Mouse (Mus musculus) ES-Bruce4 (cell line): ENCODE measurements at regions not wholly inside any gene's neighbourhood (a gene's known extent, or its start where the extent isn't known, plus 50 kb on each side); places are given as distances from the start of the nearest gene placed in this dataset.

Experiments used
- H3K27ac ChIP-seq: 2 replicates; pipeline ENCODE4 v1.5.1; 2012; ENCODE audit warnings: low read length, inconsistent platforms; ENCODE audit not compliant: insufficient read depth
- H3K27me3 ChIP-seq: 2 replicates; pipeline ENCODE4 v1.6.1; 2012; ENCODE audit warnings: mild to moderate bottlenecking, low read length, inconsistent platforms; ENCODE audit not compliant: control insufficient read depth, poor library complexity, insufficient read depth, severe bottlenecking
- H3K36me3 ChIP-seq: 2 replicates; pipeline ENCODE4 v1.6.1; 2012; ENCODE audit warnings: inconsistent platforms, mild to moderate bottlenecking, low read length, moderate library complexity; ENCODE audit not compliant: control insufficient read depth, poor library complexity, insufficient read depth, severe bottlenecking
- H3K4me1 ChIP-seq: one replicate; pipeline ENCODE4 v1.8.1; 2011; ENCODE audit warnings: low read length; ENCODE audit not compliant: control insufficient read depth, insufficient read depth
- H3K4me3 ChIP-seq: 2 replicates; pipeline ENCODE4 v1.5.1; 2011; ENCODE audit warnings: low read depth, mild to moderate bottlenecking, low read length
- H3K9ac ChIP-seq: 2 replicates; pipeline ENCODE4 v1.6.1; 2012; ENCODE audit warnings: low read depth, mild to moderate bottlenecking, inconsistent platforms; ENCODE audit not compliant: poor library complexity, severe bottlenecking
- H3K9me3 ChIP-seq: replicated peaks from 2 replicates; pipeline ENCODE4 v1.6.1; 2012; ENCODE audit warnings: mild to moderate bottlenecking, low read length, inconsistent platforms; ENCODE audit not compliant: control insufficient read depth, poor library complexity, insufficient read depth, severe bottlenecking
- CTCF ChIP-seq: IDR thresholded peaks from one replicate; pipeline ENCODE4 v1.8.1; 2011; ENCODE audit warnings: low read depth, low read length
- EP300 ChIP-seq: IDR thresholded peaks from 2 replicates; pipeline ENCODE4 v1.6.1; 2011; ENCODE audit warnings: low read depth, low read length; ENCODE audit not compliant: insufficient read depth
- POLR2A ChIP-seq: IDR thresholded peaks from one replicate; pipeline ENCODE4 v1.8.1; 2011; ENCODE audit warnings: low read length; ENCODE audit not compliant: insufficient read depth

DNA sequence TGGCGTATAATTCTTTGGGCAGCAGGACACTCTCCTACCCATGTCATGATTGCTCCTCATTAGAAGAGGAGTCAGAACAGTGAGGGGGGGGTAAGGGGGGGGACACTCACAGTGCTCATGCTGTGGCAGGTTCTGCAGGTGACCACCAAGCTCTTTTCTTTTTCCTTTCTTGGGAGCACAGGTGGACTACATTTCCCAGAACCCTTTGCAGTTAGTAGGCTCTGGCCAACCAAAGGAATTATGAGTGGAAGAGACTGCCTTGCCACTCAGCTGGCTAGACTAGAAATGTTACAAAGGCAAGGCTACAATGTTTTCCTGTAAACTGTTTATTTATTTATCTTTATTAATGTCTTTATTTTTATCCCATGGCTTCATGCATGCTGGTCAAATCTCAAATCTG lies 53.6 kb upstream of the Ifnlr1 start:
- Histone ChIP-seq H3K36me3 (no peaks in the 10 kb centered on the region), H3K27me3 (no peaks in the 10 kb centered on the region), H3K9me3 (no peaks in the 10 kb centered on the region), H3K27ac (no peak overlapping the region), H3K9ac (no peak overlapping the region), H3K4me1 (no peaks in the 10 kb centered on the region), H3K4me3 (no peak overlapping the region)
- no peak for TF ChIP-seq EP300
- no peak for TF ChIP-seq POLR2A
- no peak for TF ChIP-seq CTCF

DNA sequence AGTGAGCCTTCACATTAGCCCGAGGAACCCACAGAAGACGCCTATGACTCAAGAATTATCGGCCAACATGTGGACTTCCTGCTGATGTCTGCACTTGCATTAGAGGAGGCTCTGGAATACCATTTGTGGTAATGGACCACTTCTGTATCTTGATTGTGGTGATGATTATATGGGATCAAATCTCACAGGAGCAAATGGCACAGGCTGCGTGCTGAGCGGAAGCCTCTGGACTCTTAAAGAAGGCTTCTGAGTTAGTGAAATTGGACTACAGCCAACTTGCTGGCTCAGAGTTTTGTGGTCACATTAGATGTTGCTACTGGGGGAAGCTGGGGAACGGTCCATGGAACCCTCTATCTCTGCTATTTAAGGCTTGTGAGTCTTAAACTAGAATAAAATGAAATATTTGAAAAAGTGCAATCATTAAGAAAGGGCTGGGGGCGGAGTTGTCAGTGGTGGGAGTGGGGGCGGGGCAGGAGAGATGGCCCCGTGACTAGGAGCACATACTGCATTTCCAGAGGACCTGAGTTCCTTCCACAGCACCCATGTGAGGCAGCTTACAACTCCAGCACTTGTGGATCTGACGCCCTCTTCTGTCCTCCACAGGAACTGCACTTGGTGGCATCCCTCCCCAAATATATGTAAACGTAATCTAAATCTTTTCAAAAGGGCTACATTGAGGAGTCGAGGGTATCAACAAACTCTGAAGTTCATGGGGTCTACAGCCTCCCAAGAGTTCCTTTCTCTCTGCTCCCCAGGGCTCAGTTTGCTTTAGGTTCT lies 56.1 kb upstream of the Ifnlr1 start:
- Histone ChIP-seq H3K27me3 (no peaks in the 10 kb centered on the region), H3K9ac (no peak overlapping the region), H3K4me3 (no peak overlapping the region), H3K27ac (no peak overlapping the region), H3K9me3 (no peaks in the 10 kb centered on the region), H3K4me1 (no peaks in the 10 kb centered on the region), H3K36me3 (no peaks in the 10 kb centered on the region)
- no peak for TF ChIP-seq POLR2A
- no peak for TF ChIP-seq EP300
- peak; percentile 29 for TF ChIP-seq CTCF

DNA sequence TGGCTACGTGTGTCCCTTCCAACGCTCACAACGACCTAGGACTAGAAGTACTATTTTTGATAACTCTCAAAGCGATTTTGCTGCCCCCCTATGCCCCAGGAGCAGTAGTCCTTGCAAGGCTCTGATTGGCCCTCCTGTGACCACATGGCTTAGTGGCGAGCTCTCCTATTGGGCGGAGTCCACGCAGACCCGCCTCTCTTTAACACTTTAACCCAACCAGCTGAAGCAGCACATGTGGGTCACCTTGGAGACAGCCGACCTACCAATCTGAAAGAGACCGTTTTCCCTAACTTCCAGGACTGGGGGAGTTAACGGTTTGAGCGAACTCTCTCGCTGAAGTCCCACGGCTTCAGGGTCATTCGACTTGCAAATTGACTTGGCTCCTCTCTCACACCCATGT lies 53.0 kb upstream of the Grhl3 start:
- H3K9ac ChIP-seq = no peak overlapping the region
- H3K9me3 ChIP-seq = no peaks in the 10 kb centered on the region
- peaks cover 2% of the 10 kb centered on the region for H3K4me1 ChIP-seq
- no peaks in the 10 kb centered on the region for H3K36me3 ChIP-seq
- no peak overlapping the region for H3K27ac ChIP-seq
- TF ChIP-seq CTCF (no peak), POLR2A (no peak), EP300 (no peak)
- no peaks in the 10 kb centered on the region for H3K27me3 ChIP-seq
- H3K4me3 ChIP-seq = no peak overlapping the region

DNA sequence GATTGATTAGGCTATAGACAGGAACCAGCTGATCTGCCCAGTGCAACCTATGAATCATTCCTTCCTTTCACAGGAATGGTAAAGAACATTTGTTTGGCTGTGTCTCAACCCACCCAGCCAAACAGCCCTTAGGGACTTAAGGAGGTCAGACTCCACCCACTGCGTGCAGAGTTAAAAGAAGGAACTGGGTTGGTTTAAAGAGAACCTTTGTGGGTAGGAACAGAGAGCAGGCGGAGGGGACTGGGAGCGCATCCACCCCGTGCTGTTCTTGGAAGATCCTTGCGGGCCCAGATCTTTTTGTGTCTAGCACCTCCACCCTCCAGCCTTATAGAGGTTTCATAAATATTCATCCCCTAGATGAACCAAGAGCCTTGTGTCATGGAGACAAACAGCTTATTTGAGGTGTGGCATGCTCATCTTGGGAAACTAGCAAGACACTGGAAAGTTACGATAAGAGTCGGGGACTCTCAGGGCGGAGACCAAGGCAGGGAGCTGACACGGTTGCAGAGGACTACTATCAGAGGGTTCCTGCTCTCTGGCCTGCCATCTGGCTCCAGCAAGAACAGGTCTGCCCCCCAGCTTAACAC lies 49.8 kb upstream of the Grhl3 start:
- Histone ChIP-seq H3K36me3 (no peaks in the 10 kb centered on the region), H3K27ac (no peak overlapping the region), H3K27me3 (no peaks in the 10 kb centered on the region), H3K4me1 (peaks cover 2% of the 10 kb centered on the region), H3K9me3 (peaks cover 3% of the 10 kb centered on the region), H3K4me3 (no peak overlapping the region), H3K9ac (no peak overlapping the region)
- no peak for TF ChIP-seq EP300
- TF ChIP-seq POLR2A = no peak
- no peak for TF ChIP-seq CTCF
